In genomic region chr4:101356093-101356953, GRCm38 (mm10) we compare ENCODE assay signal across 7 mouse cellular contexts.
A peak's percentile ranks its signal among the peaks of the same experiment; 100 is the strongest.
DNase-seq lines count a peak whose midpoint lies in the region; ATAC-seq and TF ChIP-seq lines count a peak whose summit lies in the region.

No protein-coding gene starts in this region.

- peak overlapping the region; percentile 87 for H3K27ac ChIP-seq in embryonic fibroblast, embryonic 13.5 days (ENCODE audit: insufficient read depth, low read length)
- H3K27ac ChIP-seq in heart, embryonic 10.5 days: peak overlapping the region; percentile 94
- H3K27ac ChIP-seq in kidney, embryonic 14.5 days (ENCODE audit: low read depth, low read length): peak overlapping the region; percentile 55; the same call in 1 of the 2 replicates
- H3K27ac ChIP-seq in limb, embryonic 15.5 days: peak overlapping the region; percentile 91
- H3K27ac ChIP-seq in midbrain, postnatal 0 days (ENCODE audit: low read depth, low read length): peak overlapping the region; percentile 93

- ATAC-seq in kidney, embryonic 14.5 days (ENCODE audit: low FRiP score, low TSS enrichment): peak; percentile 80
- ATAC-seq in limb, embryonic 15.5 days (ENCODE audit: insufficient number of reproducible peaks, low FRiP score, low TSS enrichment, low read depth): peak; percentile 61
- peak; percentile 88 for ATAC-seq in midbrain, postnatal 0 days (ENCODE audit: low FRiP score)

- H3K9me3 ChIP-seq in heart, embryonic 10.5 days: no peaks in the 10 kb centered on the region
- no peaks in the 10 kb centered on the region for H3K9me3 ChIP-seq in kidney, embryonic 14.5 days (ENCODE audit: control insufficient read depth, low read length)
- H3K9me3 ChIP-seq in limb, embryonic 15.5 days: no peaks in the 10 kb centered on the region
- no peaks in the 10 kb centered on the region for H3K9me3 ChIP-seq in midbrain, postnatal 0 days (ENCODE audit: low read length)

- H3K27me3 ChIP-seq in heart, embryonic 10.5 days (ENCODE audit: insufficient read depth, poor library complexity, severe bottlenecking): no peaks in the 10 kb centered on the region
- no peaks in the 10 kb centered on the region for H3K27me3 ChIP-seq in kidney, embryonic 14.5 days (ENCODE audit: control insufficient read depth, insufficient read depth, low read length)
- H3K27me3 ChIP-seq in limb, embryonic 15.5 days: no peaks in the 10 kb centered on the region
- H3K27me3 ChIP-seq in midbrain, postnatal 0 days (ENCODE audit: insufficient read depth, low read length): no peaks in the 10 kb centered on the region

- under 1% methylated on average over 107 of the region's 107 CpGs for WGBS in heart, embryonic 10.5 days
- WGBS in kidney, embryonic 14.5 days: 1% methylated on average over 97 of the region's 107 CpGs
- WGBS in limb, embryonic 15.5 days: 1% methylated on average over 85 of the region's 107 CpGs
- under 1% methylated on average over 82 of the region's 107 CpGs for WGBS in midbrain, postnatal 0 days

- H3K9ac ChIP-seq in kidney, embryonic 14.5 days (ENCODE audit: low read depth, low read length): peak overlapping the region; percentile 65
- H3K9ac ChIP-seq in limb, embryonic 15.5 days: peak overlapping the region; percentile 79
- peak overlapping the region; percentile 95 for H3K9ac ChIP-seq in midbrain, postnatal 0 days (replicated peaks; ENCODE audit: low read length, poor library complexity, severe bottlenecking)

- H3K36me3 ChIP-seq in heart, embryonic 10.5 days: no peaks in the 10 kb centered on the region
- no peaks in the 10 kb centered on the region for H3K36me3 ChIP-seq in kidney, embryonic 14.5 days (ENCODE audit: control insufficient read depth, insufficient read depth, low read length)
- H3K36me3 ChIP-seq in limb, embryonic 15.5 days: no peaks in the 10 kb centered on the region
- H3K36me3 ChIP-seq in midbrain, postnatal 0 days (ENCODE audit: insufficient read depth, low read length): no peaks in the 10 kb centered on the region

- peak; percentile 79 for TF ChIP-seq POLR2A in embryonic fibroblast, embryonic 13.5 days (IDR thresholded peaks at IDR 0.05; ENCODE audit: low read depth, low read length)

- H3K4me2 ChIP-seq in kidney, embryonic 14.5 days (replicated peaks; ENCODE audit: low read depth, low read length): peak overlapping the region; percentile 91
- peak overlapping the region; percentile 86 for H3K4me2 ChIP-seq in limb, embryonic 15.5 days
- H3K4me2 ChIP-seq in midbrain, postnatal 0 days (ENCODE audit: low read depth, low read length, poor library complexity, severe bottlenecking): peak overlapping the region; percentile 98

- peak; percentile 92 for DNase-seq in adrenal gland, postnatal 36 days
- peak; percentile 85 for DNase-seq in heart, embryonic 10.5 days (ENCODE audit: low spot score)
- DNase-seq in midbrain, postnatal 0 days (ENCODE audit: low spot score): peak; percentile 94
- peak; percentile 38 to 59 for DNase-seq in spleen, postnatal 14 days (ENCODE audit: low spot score in 2 of 2)

- peaks cover 11% of the 10 kb centered on the region for H3K4me1 ChIP-seq in embryonic fibroblast, embryonic 13.5 days (ENCODE audit: control insufficient read depth, insufficient read depth, low read length)
- peaks cover 24% of the 10 kb centered on the region for H3K4me1 ChIP-seq in heart, embryonic 10.5 days
- peaks cover 17% of the 10 kb centered on the region; the same call in 1 of the 2 replicates for H3K4me1 ChIP-seq in kidney, embryonic 14.5 days (ENCODE audit: control insufficient read depth, insufficient read depth, low read length)
- peaks cover 23% of the 10 kb centered on the region for H3K4me1 ChIP-seq in limb, embryonic 15.5 days
- H3K4me1 ChIP-seq in midbrain, postnatal 0 days (ENCODE audit: insufficient read depth, low read length): peaks cover 5% of the 10 kb centered on the region; the same call in 1 of the 2 replicates

- TF ChIP-seq CTCF in embryonic fibroblast, embryonic 13.5 days (IDR thresholded peaks at IDR 0.05; ENCODE audit: borderline replicate concordance, insufficient read depth, low read length): no peak
- no peak for TF ChIP-seq CTCF in midbrain, postnatal 0 days (IDR thresholded peaks at IDR 0.05)

- H3K4me3 ChIP-seq in embryonic fibroblast, embryonic 13.5 days (ENCODE audit: insufficient read depth, low read length): peak overlapping the region; percentile 81
- H3K4me3 ChIP-seq in heart, embryonic 10.5 days: peak overlapping the region; percentile 80
- peak overlapping the region; percentile 59 for H3K4me3 ChIP-seq in kidney, embryonic 14.5 days (ENCODE audit: low read length)
- H3K4me3 ChIP-seq in limb, embryonic 15.5 days: peak overlapping the region; percentile 85
- peak overlapping the region; percentile 94 for H3K4me3 ChIP-seq in midbrain, postnatal 0 days (ENCODE audit: low read depth, low read length)

Comparison
In these comparisons a context has a peak if more than half of its experiments do, and no peak if none do; other contexts are left out.
1. Peak in every context shown above with its lines: DNase-seq, ATAC-seq, H3K4me3 ChIP-seq and H3K27ac ChIP-seq.